Mouse (Mus musculus): ENCODE results near the gene Dnmt3a.
A peak's percentile ranks its signal among the peaks of the same experiment; 100 is the strongest.
"Not testable (repeated sequence)": the region's sequence is repeated elsewhere in the genome, so short reads cannot be mapped to it uniquely, and the experiment has no call there.

Gene Dnmt3a

GRCm38 (mm10) chr12:3918577-3918976 is 112.8 kb downstream of the Dnmt3a start:
- DNase-seq (ENCODE audit: low read depth), result no peak

- DNase-seq (ENCODE audit: low read depth), result no peak
Observed at GRCm38 (mm10) chr12:3919423-3919822, 113.6 kb downstream of the Dnmt3a start.

- DNase-seq (ENCODE audit: low read depth), result peak; percentile 77
Observed at GRCm38 (mm10) chr12:3926127-3926526, 120.3 kb downstream of the Dnmt3a start.

GRCm38 (mm10) chr12:3928841-3929240 is 123.0 kb downstream of the Dnmt3a start:
- peak; percentile 61 for DNase-seq (ENCODE audit: low read depth)

GRCm38 (mm10) chr12:3930090-3930865 is 124.5 kb downstream of the Dnmt3a start:
- DNase-seq (ENCODE audit: low read depth), result not testable (repeated sequence)

- DNase-seq (ENCODE audit: low read depth), result no peak
Observed at GRCm38 (mm10) chr12:3942026-3942425, 136.2 kb downstream of the Dnmt3a start.

GRCm38 (mm10) chr12:3944454-3945073 is 138.8 kb downstream of the Dnmt3a start:
- DNase-seq (ENCODE audit: low read depth), result no peak

GRCm38 (mm10) chr12:3947503-3947902 is 141.7 kb downstream of the Dnmt3a start:
- DNase-seq (ENCODE audit: low read depth), result no peak

GRCm38 (mm10) chr12:3954651-3955050 is 148.8 kb downstream of the Dnmt3a start, which contains the start of gene Pomc:
Gene Pomc (plus strand): TSS chr12:3954951.
- DNase-seq (ENCODE audit: low read depth), result no peak

GRCm38 (mm10) chr12:3955371-3955770 is 149.6 kb downstream of the Dnmt3a start:
- peak; percentile 69 for DNase-seq (ENCODE audit: low read depth)

- peak; percentile 14 for DNase-seq (ENCODE audit: low read depth)
Observed at GRCm38 (mm10) chr12:3956351-3956750, 150.5 kb downstream of the Dnmt3a start.

- DNase-seq (ENCODE audit: low read depth), result no peak
Observed at GRCm38 (mm10) chr12:3959791-3960543, 154.2 kb downstream of the Dnmt3a start.

GRCm38 (mm10) chr12:3960553-3960952 is 154.7 kb downstream of the Dnmt3a start:
- no peak for DNase-seq (ENCODE audit: low read depth)

Measured in NIH3T3 (cell line).